Comparison of ENCODE assay signal across 9 mouse cellular contexts in the genomic region with DNA sequence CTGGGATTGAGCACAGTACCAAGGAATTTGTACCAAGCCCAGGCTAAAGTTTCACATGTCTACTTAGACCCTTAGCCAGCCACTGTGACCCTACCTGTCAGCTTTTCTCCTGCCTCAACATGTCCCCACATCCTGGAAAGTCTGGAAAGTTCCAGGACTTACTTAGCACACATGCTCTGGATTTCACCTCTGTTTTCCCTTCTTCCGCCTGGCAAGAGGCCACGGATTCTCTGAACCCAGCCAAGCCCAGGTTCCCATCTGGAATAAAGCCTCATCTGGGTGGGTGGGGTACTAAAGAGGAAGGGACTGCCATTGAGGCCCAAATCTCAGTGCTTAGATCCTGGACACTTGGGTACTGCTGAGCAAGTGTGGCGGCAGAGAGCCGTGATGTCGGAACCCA. TPM values are rescaled to one million over a fixed set of nuclear protein-coding genes. Genes with fewer than 3 reads are reported as not detected.
DNase-seq lines count a peak whose midpoint lies in the region; ATAC-seq lines count a peak whose summit lies in the region.
"Had no signal": no experiment of that assay in that cellular context is flagged by ENCODE, and none has a peak within 500 bp of the region (broad histone marks: within the 10 kb centered on the region; RNA-seq: fewer than 3 reads in every experiment).

No protein-coding gene starts in this region.

- no peak for ATAC-seq in hindbrain, embryonic 14.5 days (ENCODE audit: low FRiP score)
- ATAC-seq in liver, embryonic 13.5 days (ENCODE audit: low read depth), result no peak

- peak overlapping the region; percentile 88 for H3K4me2 ChIP-seq in hindbrain, embryonic 14.5 days (replicated peaks)
- H3K4me2 ChIP-seq in liver, embryonic 13.5 days, result peak overlapping the region; percentile 100; the same call in 1 of the 2 replicates

- 81% methylated on average over 5 of the region's 5 CpGs for WGBS in forebrain, embryonic 10.5 days
- 74% methylated on average over 5 of the region's 5 CpGs for WGBS in hindbrain, embryonic 14.5 days
- WGBS in liver, embryonic 13.5 days (ENCODE audit: insufficient replicate concordance), result 72% methylated on average over 5 of the region's 5 CpGs

- peaks cover 79% of the 10 kb centered on the region for H3K4me1 ChIP-seq in forebrain, embryonic 10.5 days
- H3K4me1 ChIP-seq in hindbrain, embryonic 14.5 days (replicated peaks; ENCODE audit: control insufficient read depth, insufficient read depth, low read length), result peaks cover 56% of the 10 kb centered on the region
- peaks cover 56% of the 10 kb centered on the region for H3K4me1 ChIP-seq in liver, embryonic 13.5 days (replicated peaks)

- H3K27ac ChIP-seq in forebrain, embryonic 10.5 days, result 0 out of 2 replicates have a peak overlapping the region, but pooled peaks have one; percentile 79
- H3K27ac ChIP-seq in hindbrain, embryonic 14.5 days, result no peak overlapping the region
- no peak overlapping the region for H3K27ac ChIP-seq in liver, embryonic 13.5 days

- no peaks in the 10 kb centered on the region for H3K9me3 ChIP-seq in forebrain, embryonic 10.5 days
- H3K9me3 ChIP-seq in hindbrain, embryonic 14.5 days (ENCODE audit: control insufficient read depth, low read length), result no peaks in the 10 kb centered on the region
- H3K9me3 ChIP-seq in liver, embryonic 13.5 days (replicated peaks), result no peaks in the 10 kb centered on the region
- H3K9me3 ChIP-seq: megakaryocyte, embryonic 14.5 days had no signal

- peak overlapping the region; percentile 98; the same call in 1 of the 2 replicates for H3K9ac ChIP-seq in hindbrain, embryonic 14.5 days
- no peak overlapping the region for H3K9ac ChIP-seq in liver, embryonic 13.5 days

- no peaks in the 10 kb centered on the region for H3K27me3 ChIP-seq in forebrain, embryonic 10.5 days (ENCODE audit: poor library complexity, severe bottlenecking)
- no peaks in the 10 kb centered on the region for H3K27me3 ChIP-seq in hindbrain, embryonic 14.5 days (ENCODE audit: control insufficient read depth, insufficient read depth, low read length)
- peaks cover 73% of the 10 kb centered on the region for H3K27me3 ChIP-seq in liver, embryonic 13.5 days

- no peaks in the 10 kb centered on the region for H3K36me3 ChIP-seq in forebrain, embryonic 10.5 days (replicated peaks)
- no peaks in the 10 kb centered on the region for H3K36me3 ChIP-seq in hindbrain, embryonic 14.5 days (replicated peaks; ENCODE audit: control insufficient read depth, insufficient read depth)
- no peaks in the 10 kb centered on the region for H3K36me3 ChIP-seq in liver, embryonic 13.5 days

- peak overlapping the region; percentile 66 for H3K4me3 ChIP-seq in forebrain, embryonic 10.5 days
- peak overlapping the region; percentile 94 for H3K4me3 ChIP-seq in hindbrain, embryonic 14.5 days (replicated peaks; ENCODE audit: low read length)
- no peak overlapping the region for H3K4me3 ChIP-seq in liver, embryonic 13.5 days (replicated peaks)

- DNase-seq in adrenal gland, postnatal 10 days, result peak; percentile 26
- DNase-seq in adrenal gland, postnatal 36 days, result no peak
- DNase-seq in forebrain, embryonic 10.5 days (ENCODE audit: extremely low spot score, low spot score), result no peak
- DNase-seq in hindbrain, embryonic 14.5 days (ENCODE audit: low spot score), result no peak
- DNase-seq in liver, embryonic 13.5 days, result no peak
- DNase-seq in layer of hippocampus, adult 18-20 months (ENCODE audit: low spot score in 2 of 2), result no peak
- no peak for DNase-seq in layer of hippocampus, postnatal 10 days (ENCODE audit: low spot score in 2 of 2)
- DNase-seq in cerebellum, postnatal 4 days (ENCODE audit: low spot score in 2 of 2), result no peak

RNA-seq across cellular contexts. Expression of a gene that starts 2.8 kb away (rescaled TPM):
- total RNA-seq in adrenal gland, postnatal 10 days (2021), result 10 to 100 TPM; 24.6 to 26.8 TPM
- 10 to 100 TPM; 21.5 to 34.8 TPM for total RNA-seq in adrenal gland, postnatal 36 days (2021)
- 7.3 and 7.8 TPM in 2 replicates for polyA plus RNA-seq in forebrain, embryonic 10.5 days (2016; fragmentation: Nextera tagmentation; extraction: Ambion mirVana)
- polyA plus RNA-seq in hindbrain, embryonic 14.5 days (2014; fragmentation: Nextera tagmentation; extraction: Ambion mirVana), result 7.8 and 8.3 TPM in 2 replicates
- polyA plus RNA-seq in liver, embryonic 13.5 days (2015; fragmentation: Nextera tagmentation; extraction: Ambion mirVana), result 1.0 and 1.1 TPM in 2 replicates
- total RNA-seq in layer of hippocampus, adult 18-20 months (2021), result 10 to 100 TPM; 76.0 to 77.2 TPM
- total RNA-seq in layer of hippocampus, postnatal 10 days (2021), result 10 to 100 TPM; 34.8 to 38.0 TPM

RNA-seq across cellular contexts. Expression of a gene that starts 32.7 kb away (rescaled TPM):
- 10 to 100 TPM; 44.4 to 49.9 TPM for total RNA-seq in adrenal gland, postnatal 10 days (2021)
- total RNA-seq in adrenal gland, postnatal 36 days (2021), result 10 to 100 TPM; 60.5 to 61.1 TPM
- polyA plus RNA-seq in forebrain, embryonic 10.5 days (2016; fragmentation: Nextera tagmentation; extraction: Ambion mirVana), result 104 and 105 TPM in 2 replicates
- polyA plus RNA-seq in hindbrain, embryonic 14.5 days (2014; fragmentation: Nextera tagmentation; extraction: Ambion mirVana), result 132 and 141 TPM in 2 replicates
- 60.4 and 64.2 TPM in 2 replicates for polyA plus RNA-seq in liver, embryonic 13.5 days (2015; fragmentation: Nextera tagmentation; extraction: Ambion mirVana)
- 10 to 100 TPM; 78.9 to 81.8 TPM for total RNA-seq in layer of hippocampus, adult 18-20 months (2021)
- total RNA-seq in layer of hippocampus, postnatal 10 days (2021), result 10 to 100 TPM; 69.6 to 88.4 TPM

RNA-seq across cellular contexts. Expression of a gene that starts 36.7 kb away (rescaled TPM):
- not detected for total RNA-seq in adrenal gland, postnatal 10 days (2021)
- total RNA-seq in adrenal gland, postnatal 36 days (2021), result not detected
- polyA plus RNA-seq in forebrain, embryonic 10.5 days (2016; fragmentation: Nextera tagmentation; extraction: Ambion mirVana), result 1.8 TPM in 2 replicates
- 11.6 and 12.6 TPM in 2 replicates for polyA plus RNA-seq in hindbrain, embryonic 14.5 days (2014; fragmentation: Nextera tagmentation; extraction: Ambion mirVana)
- polyA plus RNA-seq in liver, embryonic 13.5 days (2015; fragmentation: Nextera tagmentation; extraction: Ambion mirVana), result 0.10 TPM in 1 of 2 replicates, not detected in the other
- total RNA-seq in layer of hippocampus, adult 18-20 months (2021), result 1 to 10 TPM; 3.3 to 3.5 TPM
- 1 to 10 TPM; 6.4 to 7.1 TPM for total RNA-seq in layer of hippocampus, postnatal 10 days (2021)

RNA-seq across cellular contexts. Expression of a gene that starts 37.5 kb away (rescaled TPM):
- total RNA-seq in adrenal gland, postnatal 10 days (2021), result not detected
- total RNA-seq in adrenal gland, postnatal 36 days (2021), result not detected
- polyA plus RNA-seq in forebrain, embryonic 10.5 days (2016; fragmentation: Nextera tagmentation; extraction: Ambion mirVana), result 0.19 and 0.30 TPM in 2 replicates
- 0.48 and 0.81 TPM in 2 replicates for polyA plus RNA-seq in hindbrain, embryonic 14.5 days (2014; fragmentation: Nextera tagmentation; extraction: Ambion mirVana)
- not detected in 2 replicates for polyA plus RNA-seq in liver, embryonic 13.5 days (2015; fragmentation: Nextera tagmentation; extraction: Ambion mirVana)
- under 1 TPM; 0.20 to 0.43 TPM for total RNA-seq in layer of hippocampus, adult 18-20 months (2021)
- under 1 TPM; 0.45 to 0.64 TPM for total RNA-seq in layer of hippocampus, postnatal 10 days (2021)

RNA-seq across cellular contexts. Expression of a gene that starts 49.0 kb away (rescaled TPM):
- 10 to 100 TPM; 14.3 to 14.7 TPM for total RNA-seq in adrenal gland, postnatal 10 days (2021)
- 10 to 100 TPM in 1 of 2 experiments, 1 to 10 TPM in 1; 7.9 to 11.0 TPM for total RNA-seq in adrenal gland, postnatal 36 days (2021)
- polyA plus RNA-seq in forebrain, embryonic 10.5 days (2016; fragmentation: Nextera tagmentation; extraction: Ambion mirVana), result 15.7 and 17.6 TPM in 2 replicates
- polyA plus RNA-seq in hindbrain, embryonic 14.5 days (2014; fragmentation: Nextera tagmentation; extraction: Ambion mirVana), result 32.3 and 36.8 TPM in 2 replicates
- 13.5 and 14.1 TPM in 2 replicates for polyA plus RNA-seq in liver, embryonic 13.5 days (2015; fragmentation: Nextera tagmentation; extraction: Ambion mirVana)
- total RNA-seq in layer of hippocampus, adult 18-20 months (2021), result 10 to 100 TPM; 40.4 to 44.8 TPM
- 10 to 100 TPM; 41.9 to 47.1 TPM for total RNA-seq in layer of hippocampus, postnatal 10 days (2021)
